Mouse (Mus musculus) left cerebral cortex, postnatal 14 days (tissue): ENCODE measurements at regions not wholly inside any gene's neighbourhood (a gene's known extent, or its start where the extent isn't known, plus 50 kb on each side); places are given as distances from the start of the nearest gene placed in this dataset.
A peak's percentile ranks its signal among the peaks of the same experiment; 100 is the strongest.

ENCODE experiments used
- DNase-seq, 2 experiments: peaks; one replicate each; pipeline ENCODE4 v3.0.0; 2021 to 2022; ENCODE audit warnings: low spot score in 2 of 2, mixed read lengths in 1 of 2
- intact Hi-C: fragments of 180-260 bp; cut with DNase I; formaldehyde crosslinking; loops from one replicate; pipeline ENCODE4 v1.15.1; 2025

- DNase-seq, result no peak
Observed at GRCm38 (mm10) chr5:47185868-47186267, 797.1 kb upstream of the Slit2 start.

GRCm38 (mm10) chr5:47202164-47202914 is 780.6 kb upstream of the Slit2 start:
- intact Hi-C loops, result no loop called here
- no peak for DNase-seq

More at GRCm38 (mm10) chr5:47185868-47186267, 797.1 kb upstream of the Slit2 start:
- intact Hi-C loops, result no loop called here

GRCm38 (mm10) chr5:47202915-47203296 is 780.0 kb upstream of the Slit2 start:
- no peak for DNase-seq
- intact Hi-C loops, result no loop called here

- intact Hi-C loops, result no loop called here
- no peak for DNase-seq
Observed at GRCm38 (mm10) chr5:47210542-47210941, 772.4 kb upstream of the Slit2 start.

GRCm38 (mm10) chr5:47215421-47215820 is 767.5 kb upstream of the Slit2 start:
- intact Hi-C loops, result no loop called here
- no peak for DNase-seq

GRCm38 (mm10) chr5:47225247-47225646 is 757.7 kb upstream of the Slit2 start:
- intact Hi-C loops, result no loop called here
- no peak for DNase-seq

GRCm38 (mm10) chr5:47236094-47236493 is 746.8 kb upstream of the Slit2 start:
- no peak for DNase-seq
- intact Hi-C loops, result no loop called here

GRCm38 (mm10) chr5:47240060-47240459 is 742.9 kb upstream of the Slit2 start:
- intact Hi-C loops, result no loop called here
- no peak for DNase-seq

- DNase-seq, result peak; percentile 3
Observed at GRCm38 (mm10) chr5:47240586-47240985, 742.4 kb upstream of the Slit2 start.

GRCm38 (mm10) chr5:47254835-47255369 is 728.0 kb upstream of the Slit2 start:
- intact Hi-C loops, result no loop called here
- DNase-seq, result peak in 1 of 2 experiments; percentile 58

More at GRCm38 (mm10) chr5:47240586-47240985, 742.4 kb upstream of the Slit2 start:
- intact Hi-C loops, result no loop called here

- DNase-seq, result no peak
Observed at GRCm38 (mm10) chr5:47261658-47262411, 721.1 kb upstream of the Slit2 start.

GRCm38 (mm10) chr5:47272642-47273041 is 710.3 kb upstream of the Slit2 start:
- intact Hi-C loops, result no loop called here
- DNase-seq, result no peak

More at GRCm38 (mm10) chr5:47261658-47262411, 721.1 kb upstream of the Slit2 start:
- intact Hi-C loops, result no loop called here

- no peak for DNase-seq
- intact Hi-C loops, result no loop called here
Observed at GRCm38 (mm10) chr5:47273389-47274255, 709.3 kb upstream of the Slit2 start.

GRCm38 (mm10) chr5:47274256-47274638 is 708.7 kb upstream of the Slit2 start:
- DNase-seq, result no peak
- intact Hi-C loops, result no loop called here

- DNase-seq, result no peak
- intact Hi-C loops, result no loop called here
Observed at GRCm38 (mm10) chr5:47276231-47277195, 706.4 kb upstream of the Slit2 start.

GRCm38 (mm10) chr5:47279630-47280029 is 703.3 kb upstream of the Slit2 start:
- DNase-seq, result no peak

GRCm38 (mm10) chr5:47299602-47300001 is 683.3 kb upstream of the Slit2 start:
- intact Hi-C loops, result no loop called here
- peak; percentile 29 to 61 for DNase-seq

More at GRCm38 (mm10) chr5:47279630-47280029, 703.3 kb upstream of the Slit2 start:
- intact Hi-C loops, result no loop called here

- intact Hi-C loops, result no loop called here
- no peak for DNase-seq
Observed at GRCm38 (mm10) chr5:47317506-47317905, 665.4 kb upstream of the Slit2 start.
